In the genomic region with DNA sequence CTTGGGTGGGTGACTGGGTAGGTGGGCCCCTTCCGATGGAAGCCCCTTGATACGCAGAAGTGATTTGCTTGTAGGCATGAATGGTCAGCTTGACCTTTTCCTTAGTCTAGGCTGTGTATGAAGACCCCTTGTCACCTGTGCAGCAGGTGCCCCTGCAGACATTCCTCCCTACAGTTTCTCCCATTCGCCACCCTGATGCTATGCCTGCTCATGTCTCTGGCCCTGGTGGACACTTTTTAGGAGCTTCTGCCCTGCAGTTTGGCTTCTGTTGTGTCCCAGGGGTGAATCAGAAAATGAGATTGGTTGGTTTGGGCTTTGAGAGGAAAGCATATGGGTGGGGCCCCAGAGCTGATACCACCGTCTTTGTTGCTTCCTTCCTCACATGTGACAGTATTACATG, we compare ENCODE assay signal across 13 mouse cellular contexts. TPM values are rescaled to one million over a fixed set of nuclear protein-coding genes. Genes with fewer than 3 reads are reported as not detected.
A peak's percentile ranks its signal among the peaks of the same experiment; 100 is the strongest.
DNase-seq lines count a peak whose midpoint lies in the region; ATAC-seq and TF ChIP-seq lines count a peak whose summit lies in the region.
"Had no signal": no experiment of that assay in that cellular context is flagged by ENCODE, and none has a peak within 500 bp of the region (broad histone marks: within the 10 kb centered on the region; RNA-seq: fewer than 3 reads in every experiment).

No protein-coding gene starts in this region.

- DNase-seq in heart, adult 11 months, result peak; percentile 91
- no peak for DNase-seq in heart, embryonic 10.5 days (ENCODE audit: low spot score)
- DNase-seq in neural tube, embryonic 10.5 days (ENCODE audit: extremely low spot score, low spot score), result no peak
- no peak for DNase-seq in Patski (ENCODE audit: low read depth, low spot score)

- H3K4me1 ChIP-seq in heart, embryonic 10.5 days, result peaks cover 17% of the 10 kb centered on the region
- H3K4me1 ChIP-seq in neural tube, embryonic 15.5 days, result peaks cover 13% of the 10 kb centered on the region
- H3K4me1 ChIP-seq: embryonic facial prominence, embryonic 12.5 days; forebrain, embryonic 13.5 days; forebrain, embryonic 15.5 days had no signal

- no peak overlapping the region for H3K9ac ChIP-seq in neural tube, embryonic 15.5 days (replicated peaks)
- H3K9ac ChIP-seq: embryonic facial prominence, embryonic 12.5 days; forebrain, embryonic 13.5 days; forebrain, embryonic 15.5 days; forebrain, postnatal 0 days had no signal

- in situ Hi-C loops in Patski (cut with MboI; ENCODE audit: low pct_unique_long_range_greater_than_20kb), result no loop called here

- peaks cover 26% of the 10 kb centered on the region for H3K36me3 ChIP-seq in heart, embryonic 10.5 days
- H3K36me3 ChIP-seq in neural tube, embryonic 15.5 days, result peaks cover 27% of the 10 kb centered on the region

- no peak overlapping the region for H3K4me2 ChIP-seq in neural tube, embryonic 15.5 days
- H3K4me2 ChIP-seq: embryonic facial prominence, embryonic 12.5 days; forebrain, embryonic 13.5 days; forebrain, embryonic 15.5 days had no signal

- POLR2A ChIA-PET in Patski (lab: Charles Lee), result interaction anchor here (0.5 to 1.3 kb wide), 3 partner anchors 27 to 450 kb away, joined by 3 to 5 read pairs (median 4); no protein-coding TSS in a partner anchor

- 73% methylated on average over 4 of the region's 4 CpGs for WGBS in heart, embryonic 10.5 days
- 85% methylated on average over 4 of the region's 4 CpGs for WGBS in neural tube, embryonic 15.5 days

- H3K9me3 ChIP-seq in heart, embryonic 10.5 days, result no peaks in the 10 kb centered on the region
- no peaks in the 10 kb centered on the region for H3K9me3 ChIP-seq in neural tube, embryonic 15.5 days (replicated peaks)
- H3K9me3 ChIP-seq: embryonic facial prominence, embryonic 10.5 days; embryonic facial prominence, embryonic 12.5 days; forebrain, embryonic 13.5 days; forebrain, embryonic 15.5 days; G1E had no signal

- H3K27me3 ChIP-seq in heart, embryonic 10.5 days (ENCODE audit: insufficient read depth, poor library complexity, severe bottlenecking), result no peaks in the 10 kb centered on the region
- H3K27me3 ChIP-seq in neural tube, embryonic 15.5 days (replicated peaks), result no peaks in the 10 kb centered on the region
- no peaks in the 10 kb centered on the region for H3K27me3 ChIP-seq in Patski
- H3K27me3 ChIP-seq: CH12.LX; embryonic facial prominence, embryonic 12.5 days; forebrain, embryonic 13.5 days; forebrain, embryonic 15.5 days had no signal

- H3K4me3 ChIP-seq in heart, embryonic 10.5 days, result no peak overlapping the region
- H3K4me3 ChIP-seq in neural tube, embryonic 15.5 days (replicated peaks), result no peak overlapping the region
- H3K4me3 ChIP-seq: embryonic facial prominence, embryonic 10.5 days; embryonic facial prominence, embryonic 12.5 days; forebrain, embryonic 13.5 days; forebrain, embryonic 15.5 days had no signal

- no peak for TF ChIP-seq CTCF in Patski (IDR thresholded peaks at IDR 0.05)

- ATAC-seq in neural tube, embryonic 15.5 days (ENCODE audit: low FRiP score), result no peak
- peak; percentile 4 for ATAC-seq in Patski

- CTCF ChIA-PET in Patski (lab: Charles Lee), result interaction anchor here (1.0 to 2.5 kb wide), 5 partner anchors 9 to 49 kb away, joined by 3 to 6 read pairs (median 3); no protein-coding TSS in a partner anchor

- no peak overlapping the region for H3K27ac ChIP-seq in heart, embryonic 10.5 days
- 0 out of 2 replicates have a peak overlapping the region, but pooled peaks have one; percentile 23 for H3K27ac ChIP-seq in neural tube, embryonic 15.5 days (replicated peaks)
- H3K27ac ChIP-seq: embryonic facial prominence, embryonic 10.5 days; embryonic facial prominence, embryonic 12.5 days; forebrain, embryonic 13.5 days; forebrain, embryonic 15.5 days had no signal

RNA-seq across cellular contexts. Expression of a gene that starts 27.0 kb away (rescaled TPM):
- polyA plus RNA-seq in heart, embryonic 10.5 days (2016; fragmentation: Nextera tagmentation; extraction: Ambion mirVana), result 0.10 and 0.15 TPM in 2 replicates
- polyA plus RNA-seq in neural tube, embryonic 15.5 days (2015; fragmentation: Nextera tagmentation; extraction: Ambion mirVana), result 37.9 and 47.8 TPM in 2 replicates
- not detected for polyA plus RNA-seq in Patski (2021)
- polyA plus RNA-seq: CD4-positive, CD25-positive, alpha-beta regulatory T cell, adult 4 months; G1E had no signal

Comparison
In these comparisons a context has a peak if more than half of its experiments do, and no peak if none do; other contexts are left out.
1. RNA of a gene that starts 27.0 kb away (polyA plus RNA-seq): 37.9 to 47.8 TPM in neural tube, embryonic 15.5 days; 0.10 to 0.15 TPM in heart, embryonic 10.5 days and not detected in Patski (single experiment); every median in the first group is over 10 times any median in the second.